Mouse (Mus musculus) megakaryocyte progenitor cell, adult 5-6 weeks (primary cell): ENCODE data around the gene Efcab2. TPM values are rescaled to one million over a fixed set of nuclear protein-coding genes. Genes with fewer than 3 reads are reported as not detected.

Source experiments
- ATAC-seq: replicated peaks from 2 replicates; pipeline ENCODE4 v1.8.0; 2016; ENCODE audit warnings: mild to moderate bottlenecking, moderate TSS enrichment, inconsistent platforms; ENCODE audit not compliant: poor library complexity
- total RNA-seq, 2 experiments: library from RNA; stranded (forward) in 1 of 2; stranded (reverse) in 1 of 2; fragments of 157-497, 149-512 nt in 1 of 2; fragments of 200-1000 nt in 1 of 2; gene quantifications; 2 replicates each; pipeline versions ENCODE4 v1.2.3 to v1.2.4; 2015 to 2017

Efcab2 gene
- total RNA-seq, 2 experiments from 2014 or later = 1.7 to 3.8 TPM

- no peak for ATAC-seq
Observed at GRCm38 (mm10) chr1:178529512-178530300, 123.8 kb downstream of the Efcab2 start.

- peak; percentile 77 for ATAC-seq
Observed at GRCm38 (mm10) chr1:178530301-178531078, 124.6 kb downstream of the Efcab2 start.

Other genes with a start within 250 kb of the Efcab2 start
- 12.0 and 17.3 TPM in 2 replicates for gene Desi2, start 218.7 kb upstream of the Efcab2 start, total RNA-seq (2015)
- gene Desi2, start 218.7 kb upstream of the Efcab2 start, total RNA-seq (2017) = 11.5 and 16.5 TPM in 2 replicates
- gene Cox20, start 87.0 kb upstream of the Efcab2 start, total RNA-seq (2015) = 153 and 181 TPM in 2 replicates
- 153 and 163 TPM in 2 replicates for gene Cox20, start 87.0 kb upstream of the Efcab2 start, total RNA-seq (2017)
- 640 and 703 TPM in 2 replicates for gene Hnrnpu, start 68.3 kb upstream of the Efcab2 start, total RNA-seq (2015)
- gene Hnrnpu, start 68.3 kb upstream of the Efcab2 start, total RNA-seq (2017) = 490 and 622 TPM in 2 replicates
- gene Kif26b, start 123.0 kb downstream of the Efcab2 start, total RNA-seq (2015) = 0.37 and 0.42 TPM in 2 replicates
- 0.33 and 0.98 TPM in 2 replicates for gene Kif26b, start 123.0 kb downstream of the Efcab2 start, total RNA-seq (2017)